Mouse (Mus musculus): ENCODE data around the gene Treml2. TPM values are rescaled to one million over a fixed set of nuclear protein-coding genes. Genes with fewer than 3 reads are reported as not detected.

Treml2 gene
- not detected in 2 replicates for polyA plus RNA-seq (2011; ENCODE audit: insufficient read length, low read depth, missing spikeins)

GRCm38 (mm10) chr17:48299203-48299602 is at the start of gene Treml2:
Gene Treml2, plus strand, starts transcription at chr17:48299498.
- no peaks in the 10 kb centered on the region for H3K4me1 ChIP-seq (ENCODE audit: control insufficient read depth, insufficient read depth, low read length)
- no peak for TF ChIP-seq CTCF (IDR thresholded peaks at IDR 0.05; ENCODE audit: borderline replicate concordance, insufficient read depth, low read length)
- TF ChIP-seq POLR2A (IDR thresholded peaks at IDR 0.05; ENCODE audit: low read depth, low read length) = no peak
- H3K4me3 ChIP-seq (ENCODE audit: insufficient read depth, low read length) = no peak within 1 kb of the TSS
- H3K27ac ChIP-seq (ENCODE audit: insufficient read depth, low read length) = no peak within 1 kb of the TSS

GRCm38 (mm10) chr17:48249501-48249900 is 49.8 kb upstream of the Treml2 start:
- no peaks in the 10 kb centered on the region for H3K4me1 ChIP-seq (ENCODE audit: control insufficient read depth, insufficient read depth, low read length)
- no peak overlapping the region for H3K27ac ChIP-seq (ENCODE audit: insufficient read depth, low read length)
- H3K4me3 ChIP-seq (ENCODE audit: insufficient read depth, low read length) = no peak overlapping the region
- TF ChIP-seq CTCF (IDR thresholded peaks at IDR 0.05; ENCODE audit: borderline replicate concordance, insufficient read depth, low read length) (no peak), POLR2A (IDR thresholded peaks at IDR 0.05; ENCODE audit: low read depth, low read length) (no peak)

GRCm38 (mm10) chr17:48250631-48251030 is 48.7 kb upstream of the Treml2 start:
- no peak overlapping the region for H3K4me3 ChIP-seq (ENCODE audit: insufficient read depth, low read length)
- TF ChIP-seq POLR2A (IDR thresholded peaks at IDR 0.05; ENCODE audit: low read depth, low read length) = no peak
- TF ChIP-seq CTCF (IDR thresholded peaks at IDR 0.05; ENCODE audit: borderline replicate concordance, insufficient read depth, low read length) = no peak
- H3K4me1 ChIP-seq (ENCODE audit: control insufficient read depth, insufficient read depth, low read length) = no peaks in the 10 kb centered on the region
- no peak overlapping the region for H3K27ac ChIP-seq (ENCODE audit: insufficient read depth, low read length)

GRCm38 (mm10) chr17:48256575-48256974 is 42.7 kb upstream of the Treml2 start:
- no peak overlapping the region for H3K4me3 ChIP-seq (ENCODE audit: insufficient read depth, low read length)
- TF ChIP-seq CTCF (IDR thresholded peaks at IDR 0.05; ENCODE audit: borderline replicate concordance, insufficient read depth, low read length) (no peak), POLR2A (IDR thresholded peaks at IDR 0.05; ENCODE audit: low read depth, low read length) (no peak)
- no peaks in the 10 kb centered on the region for H3K4me1 ChIP-seq (ENCODE audit: control insufficient read depth, insufficient read depth, low read length)
- no peak overlapping the region for H3K27ac ChIP-seq (ENCODE audit: insufficient read depth, low read length)

GRCm38 (mm10) chr17:48261868-48262267 is 37.4 kb upstream of the Treml2 start:
- Histone ChIP-seq H3K27ac (ENCODE audit: insufficient read depth, low read length) (no peak overlapping the region), H3K4me1 (ENCODE audit: control insufficient read depth, insufficient read depth, low read length) (no peaks in the 10 kb centered on the region), H3K4me3 (ENCODE audit: insufficient read depth, low read length) (no peak overlapping the region)
- TF ChIP-seq POLR2A (IDR thresholded peaks at IDR 0.05; ENCODE audit: low read depth, low read length) (no peak), CTCF (IDR thresholded peaks at IDR 0.05; ENCODE audit: borderline replicate concordance, insufficient read depth, low read length) (no peak)

GRCm38 (mm10) chr17:48263741-48264362 is 35.4 kb upstream of the Treml2 start, which contains the start of gene Treml4:
Gene Treml4, plus strand, starts transcription at chr17:48264295.
- TF ChIP-seq CTCF (IDR thresholded peaks at IDR 0.05; ENCODE audit: borderline replicate concordance, insufficient read depth, low read length) (no peak), POLR2A (IDR thresholded peaks at IDR 0.05; ENCODE audit: low read depth, low read length) (no peak)
- no peak within 1 kb of the TSS for H3K27ac ChIP-seq (ENCODE audit: insufficient read depth, low read length)
- no peak within 1 kb of the TSS for H3K4me3 ChIP-seq (ENCODE audit: insufficient read depth, low read length)

GRCm38 (mm10) chr17:48264662-48265061 is 34.6 kb upstream of the Treml2 start:
- TF ChIP-seq CTCF (IDR thresholded peaks at IDR 0.05; ENCODE audit: borderline replicate concordance, insufficient read depth, low read length) (no peak), POLR2A (IDR thresholded peaks at IDR 0.05; ENCODE audit: low read depth, low read length) (no peak)
- Histone ChIP-seq H3K4me3 (ENCODE audit: insufficient read depth, low read length) (no peak overlapping the region), H3K4me1 (ENCODE audit: control insufficient read depth, insufficient read depth, low read length) (no peaks in the 10 kb centered on the region), H3K27ac (ENCODE audit: insufficient read depth, low read length) (no peak overlapping the region)

More at GRCm38 (mm10) chr17:48263741-48264362, 35.4 kb upstream of the Treml2 start, which contains the start of gene Treml4:
- H3K4me1 ChIP-seq (ENCODE audit: control insufficient read depth, insufficient read depth, low read length) = no peaks in the 10 kb centered on the region

GRCm38 (mm10) chr17:48266138-48266537 is 33.2 kb upstream of the Treml2 start:
- Histone ChIP-seq H3K4me1 (ENCODE audit: control insufficient read depth, insufficient read depth, low read length) (no peaks in the 10 kb centered on the region), H3K27ac (ENCODE audit: insufficient read depth, low read length) (no peak overlapping the region), H3K4me3 (ENCODE audit: insufficient read depth, low read length) (no peak overlapping the region)
- TF ChIP-seq CTCF (IDR thresholded peaks at IDR 0.05; ENCODE audit: borderline replicate concordance, insufficient read depth, low read length) = no peak
- TF ChIP-seq POLR2A (IDR thresholded peaks at IDR 0.05; ENCODE audit: low read depth, low read length) = no peak

- Histone ChIP-seq H3K27ac (ENCODE audit: insufficient read depth, low read length) (no peak overlapping the region), H3K4me3 (ENCODE audit: insufficient read depth, low read length) (no peak overlapping the region), H3K4me1 (ENCODE audit: control insufficient read depth, insufficient read depth, low read length) (no peaks in the 10 kb centered on the region)
- TF ChIP-seq POLR2A (IDR thresholded peaks at IDR 0.05; ENCODE audit: low read depth, low read length) (no peak), CTCF (IDR thresholded peaks at IDR 0.05; ENCODE audit: borderline replicate concordance, insufficient read depth, low read length) (no peak)
Measured at GRCm38 (mm10) chr17:48266610-48267304, 32.5 kb upstream of the Treml2 start.

- TF ChIP-seq POLR2A (IDR thresholded peaks at IDR 0.05; ENCODE audit: low read depth, low read length) = no peak
- TF ChIP-seq CTCF (IDR thresholded peaks at IDR 0.05; ENCODE audit: borderline replicate concordance, insufficient read depth, low read length) = no peak
Measured at GRCm38 (mm10) chr17:48267591-48267990, 31.7 kb upstream of the Treml2 start.

More at GRCm38 (mm10) chr17:48267591-48267990, 31.7 kb upstream of the Treml2 start:
- no peaks in the 10 kb centered on the region for H3K4me1 ChIP-seq (ENCODE audit: control insufficient read depth, insufficient read depth, low read length)
- no peak overlapping the region for H3K27ac ChIP-seq (ENCODE audit: insufficient read depth, low read length)
- H3K4me3 ChIP-seq (ENCODE audit: insufficient read depth, low read length) = no peak overlapping the region

Data from embryonic fibroblast, embryonic 13.5 days (primary cell).